Mouse (Mus musculus) induced T-regulatory cell, adult 2 months (primary cell): Measurements from ENCODE around the gene Uroc1.

Experiments
- DNase-seq: peaks from one replicate; pipeline ENCODE4 v3.0.0-alpha.2; 2012; ENCODE audit warnings: low read depth

Uroc1 gene

GRCm38 (mm10) chr6:90332561-90333425 lies at the start of gene Uroc1:
Uroc1 (plus strand) TSS chr6:90333284.
- no peak for DNase-seq

GRCm38 (mm10) chr6:90288265-90288664 lies 44.8 kb upstream of the Uroc1 start:
- DNase-seq, result no peak

- no peak for DNase-seq
Observed at GRCm38 (mm10) chr6:90300919-90301318, 32.2 kb upstream of the Uroc1 start, which contains the start of gene BC048671. BC048671 (plus strand) TSS chr6:90301219.

GRCm38 (mm10) chr6:90306315-90306975 lies 26.6 kb upstream of the Uroc1 start:
- DNase-seq, result no peak

GRCm38 (mm10) chr6:90308839-90309778 lies 24.0 kb upstream of the Uroc1 start:
- DNase-seq, result no peak

GRCm38 (mm10) chr6:90315961-90316360 lies 17.1 kb upstream of the Uroc1 start:
- DNase-seq, result no peak

GRCm38 (mm10) chr6:90317510-90318258 lies 15.4 kb upstream of the Uroc1 start:
- no peak for DNase-seq

- no peak for DNase-seq
Observed at GRCm38 (mm10) chr6:90319019-90319418, 14.1 kb upstream of the Uroc1 start.

- no peak for DNase-seq
Observed at GRCm38 (mm10) chr6:90319475-90320191, 13.5 kb upstream of the Uroc1 start.

GRCm38 (mm10) chr6:90320429-90320828 lies 12.7 kb upstream of the Uroc1 start:
- no peak for DNase-seq

GRCm38 (mm10) chr6:90321811-90322210 lies 11.3 kb upstream of the Uroc1 start:
- peak; percentile 2 for DNase-seq

GRCm38 (mm10) chr6:90324026-90324425 lies 9.1 kb upstream of the Uroc1 start:
- no peak for DNase-seq

- DNase-seq, result no peak
Observed at GRCm38 (mm10) chr6:90324463-90324862, 8.6 kb upstream of the Uroc1 start.

- no peak for DNase-seq
Observed at GRCm38 (mm10) chr6:90324991-90325390, 8.1 kb upstream of the Uroc1 start, which contains the start of gene Chst13. Chst13 (minus strand) TSS chr6:90325185.

GRCm38 (mm10) chr6:90327670-90328069 lies 5.4 kb upstream of the Uroc1 start:
- peak; percentile 9 for DNase-seq

- no peak for DNase-seq
Observed at GRCm38 (mm10) chr6:90329953-90330352, 3.1 kb upstream of the Uroc1 start.

GRCm38 (mm10) chr6:90334244-90334643 lies 1.2 kb downstream of the Uroc1 start:
- no peak for DNase-seq

GRCm38 (mm10) chr6:90342343-90342742 lies 9.3 kb downstream of the Uroc1 start:
- DNase-seq, result no peak

GRCm38 (mm10) chr6:90347183-90347582 lies 14.1 kb downstream of the Uroc1 start:
- DNase-seq, result no peak

GRCm38 (mm10) chr6:90348500-90348899 lies 15.4 kb downstream of the Uroc1 start:
- DNase-seq, result no peak

GRCm38 (mm10) chr6:90350011-90350410 lies 16.9 kb downstream of the Uroc1 start:
- DNase-seq, result no peak
